Mouse (Mus musculus) lung, postnatal 25 days (tissue): ENCODE data around the gene Smndc1.

ENCODE experiments used
- DNase-seq: peaks from one replicate; pipeline ENCODE4 v3.0.0; 2022; ENCODE audit warnings: low spot score

Gene Smndc1

GRCm38 (mm10) chr19:53390495-53391007 lies at the start of gene Smndc1:
Gene Smndc1 (minus strand): TSS chr19:53390578.
- peak; percentile 100 for DNase-seq

GRCm38 (mm10) chr19:53439340-53439739 lies 49.0 kb upstream of the Smndc1 start:
- no peak for DNase-seq

- no peak for DNase-seq
Measured at GRCm38 (mm10) chr19:53437991-53438390, 47.6 kb upstream of the Smndc1 start.

DNA sequence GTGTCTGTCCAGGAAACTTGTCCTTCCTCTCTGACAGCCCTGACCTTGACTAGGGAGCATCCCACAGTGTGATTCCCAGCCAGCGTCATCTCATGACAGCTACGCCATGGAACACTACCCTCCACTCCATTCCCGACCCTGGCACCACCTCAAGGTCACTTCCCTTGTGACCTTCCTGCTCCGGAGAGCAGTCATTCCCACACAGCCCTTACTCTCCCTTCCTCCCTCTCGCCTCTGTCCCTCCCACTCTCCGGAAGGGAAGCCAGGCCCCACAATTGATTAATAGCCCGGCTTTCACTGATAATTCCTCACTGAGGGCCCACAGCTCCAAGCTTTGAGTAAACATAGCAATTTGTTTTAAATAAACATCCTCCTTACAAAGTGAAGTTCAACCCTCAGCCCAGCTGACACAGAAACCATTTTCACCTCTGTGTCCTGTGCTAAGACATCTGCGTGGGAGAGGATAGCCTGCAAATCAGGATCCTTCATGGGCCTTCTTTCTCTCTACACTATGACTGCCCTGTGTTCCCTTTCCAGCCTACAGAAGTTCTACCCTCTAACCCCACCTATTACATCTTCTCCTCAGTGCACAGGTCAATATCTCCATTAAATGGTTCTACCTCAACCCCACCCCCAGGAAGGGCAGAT lies 47.1 kb upstream of the Smndc1 start:
- DNase-seq = peak; percentile 68

DNA sequence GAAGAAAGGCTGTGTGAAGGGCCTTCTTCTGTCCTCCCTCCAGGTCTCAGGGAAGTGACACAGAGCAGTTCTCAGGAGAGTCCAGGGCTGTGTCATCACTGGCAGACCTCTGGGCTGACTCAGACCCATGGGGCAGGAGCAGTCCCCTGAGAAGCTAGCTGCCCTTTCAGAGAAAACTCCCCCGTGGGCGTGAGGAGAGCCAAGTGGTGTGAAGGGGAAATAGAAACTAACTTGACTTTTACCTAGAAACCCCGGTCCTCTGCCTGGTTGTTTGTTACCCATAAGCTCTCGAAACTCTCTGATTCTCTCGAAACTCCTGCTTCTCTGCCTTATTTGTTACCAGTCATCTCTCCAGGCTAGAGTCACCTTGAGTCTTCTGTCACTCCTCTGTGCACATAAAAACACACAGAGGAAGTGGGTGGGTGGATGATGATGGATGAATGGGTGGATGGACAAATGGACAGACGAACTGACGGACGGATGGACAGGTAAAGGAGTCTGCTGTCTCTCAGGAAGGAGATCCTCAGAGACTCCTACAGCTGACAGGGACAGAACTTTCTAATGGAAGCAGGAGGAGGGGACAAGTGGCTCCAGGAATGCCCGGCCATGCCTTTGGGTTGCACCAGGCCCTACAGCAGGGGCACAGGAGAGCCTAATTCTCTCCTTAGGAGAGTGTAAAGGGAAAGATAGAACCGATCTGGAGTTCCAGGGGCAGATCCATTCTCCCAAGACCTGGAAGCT lies 43.7 kb upstream of the Smndc1 start:
- DNase-seq = no peak

DNA sequence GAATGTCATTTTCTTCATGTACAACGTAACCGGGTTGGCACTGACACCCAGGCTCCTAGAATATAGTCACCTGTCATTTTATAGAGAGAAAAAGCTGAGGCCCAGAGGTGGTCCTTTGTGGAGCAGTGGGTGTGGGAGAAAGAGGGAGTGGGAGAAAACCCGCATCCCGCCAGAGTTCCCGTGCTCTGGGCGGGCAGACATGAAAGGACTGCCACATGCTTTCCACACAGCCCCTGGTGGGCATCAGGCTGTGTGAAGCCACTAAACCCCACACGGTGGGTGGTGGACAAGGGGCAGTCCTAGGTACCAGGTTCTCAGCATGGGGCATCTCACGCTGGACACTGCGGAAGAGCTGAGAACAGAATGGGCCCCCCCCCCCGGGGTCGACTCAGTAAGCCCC lies 40.6 kb upstream of the Smndc1 start:
- no peak for DNase-seq

DNA sequence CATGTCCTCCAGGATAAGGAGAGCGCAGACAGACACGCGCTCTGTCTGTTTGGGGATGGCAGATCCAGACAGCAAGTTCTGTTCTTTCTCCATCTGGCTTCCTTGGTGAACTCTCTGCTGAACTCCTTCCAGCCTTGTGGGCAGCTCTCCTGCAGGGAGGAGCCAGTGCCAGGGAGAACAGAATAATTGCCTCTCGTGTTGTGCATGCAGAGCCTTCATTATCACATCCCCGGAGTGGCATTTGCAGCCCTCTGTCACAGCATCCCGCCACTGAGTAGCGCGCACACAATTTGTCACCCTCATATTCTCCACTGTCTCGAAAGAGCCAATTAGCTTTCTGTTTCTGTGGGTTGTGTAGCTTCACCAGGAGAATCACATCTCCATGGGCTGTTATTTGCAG lies 40.0 kb upstream of the Smndc1 start:
- no peak for DNase-seq

DNA sequence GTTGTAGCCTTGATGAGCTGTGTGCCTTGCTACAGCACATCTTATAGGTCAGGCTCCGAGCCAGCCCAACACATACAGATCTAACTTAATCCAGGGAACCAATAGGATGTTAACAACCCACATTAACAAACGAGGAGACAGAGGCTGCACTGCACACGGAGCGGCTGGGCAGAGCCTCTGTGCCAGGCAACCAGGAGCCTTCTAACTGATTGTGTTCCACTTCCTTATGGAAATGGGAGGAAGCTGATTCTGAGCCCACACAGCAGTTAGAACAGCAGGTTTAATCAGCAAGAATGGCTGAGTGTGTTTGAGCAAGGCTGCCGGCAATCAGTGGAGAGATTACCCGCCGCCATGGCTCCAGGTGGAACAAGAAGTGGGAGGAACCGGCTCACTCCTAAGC lies 37.4 kb upstream of the Smndc1 start:
- DNase-seq = no peak

- no peak for DNase-seq
Measured at GRCm38 (mm10) chr19:53427346-53427745, 37.0 kb upstream of the Smndc1 start.

DNA sequence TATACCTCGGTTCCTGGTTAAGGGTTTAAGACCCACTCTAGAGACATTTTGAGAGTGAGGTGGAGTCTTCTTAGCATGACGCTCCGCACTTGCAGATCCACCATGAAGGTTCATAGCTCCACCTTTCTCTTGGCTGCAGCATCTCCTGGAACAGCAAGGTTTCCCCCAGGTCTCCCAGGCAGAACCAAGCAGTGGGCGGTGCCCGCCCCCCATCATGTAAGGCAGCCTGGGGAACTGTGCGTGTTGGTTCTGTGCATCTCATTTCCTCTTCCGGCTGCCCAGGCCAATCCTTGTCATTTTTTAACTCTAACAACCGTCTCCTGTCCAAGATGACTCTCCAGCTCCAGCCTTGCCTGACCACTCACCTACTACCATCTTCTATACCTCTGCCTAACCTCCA lies 35.4 kb upstream of the Smndc1 start:
- no peak for DNase-seq

DNA sequence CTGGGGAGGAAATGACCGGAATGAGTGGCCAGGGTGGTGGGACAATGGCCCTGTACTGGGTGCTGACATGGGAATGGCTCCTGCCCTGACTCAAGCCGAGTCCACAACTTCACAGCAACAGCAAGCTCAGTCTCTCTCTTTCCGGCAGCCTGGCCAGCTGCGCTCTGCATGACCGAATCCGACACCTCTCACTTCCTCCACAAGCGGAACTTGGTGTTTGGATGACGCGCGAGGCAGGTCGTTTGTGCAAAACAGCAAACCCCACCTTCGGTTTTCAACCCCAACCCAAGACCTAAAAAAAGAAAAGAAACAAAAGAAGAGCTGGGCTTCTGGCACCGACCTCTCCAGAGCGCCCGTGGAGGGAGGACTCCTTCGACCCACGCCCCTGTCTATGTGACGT lies 34.3 kb upstream of the Smndc1 start:
- DNase-seq = peak; percentile 85

GRCm38 (mm10) chr19:53423816-53424465 lies 33.6 kb upstream of the Smndc1 start:
- DNase-seq = no peak

DNA sequence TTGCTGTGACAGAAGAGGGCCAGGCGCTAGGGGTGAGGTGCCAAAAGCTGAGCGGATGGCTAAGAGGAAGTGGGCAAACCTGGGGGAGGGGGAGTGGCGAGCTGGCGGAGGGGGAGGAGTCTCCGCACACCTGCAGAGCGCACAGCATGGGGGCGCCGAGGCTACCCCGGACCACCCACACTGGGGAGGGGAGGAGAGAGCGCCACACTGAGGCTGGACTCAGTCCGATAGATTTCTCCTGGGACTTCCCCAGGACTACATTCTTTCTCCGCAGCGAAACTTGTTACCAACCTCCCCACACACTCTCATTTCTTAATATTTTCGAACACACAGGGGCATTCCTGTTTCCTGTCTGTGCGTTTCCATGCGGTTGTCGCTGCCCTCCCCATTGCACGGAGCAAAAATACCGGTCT lies 33.0 kb upstream of the Smndc1 start:
- peak; percentile 48 for DNase-seq

DNA sequence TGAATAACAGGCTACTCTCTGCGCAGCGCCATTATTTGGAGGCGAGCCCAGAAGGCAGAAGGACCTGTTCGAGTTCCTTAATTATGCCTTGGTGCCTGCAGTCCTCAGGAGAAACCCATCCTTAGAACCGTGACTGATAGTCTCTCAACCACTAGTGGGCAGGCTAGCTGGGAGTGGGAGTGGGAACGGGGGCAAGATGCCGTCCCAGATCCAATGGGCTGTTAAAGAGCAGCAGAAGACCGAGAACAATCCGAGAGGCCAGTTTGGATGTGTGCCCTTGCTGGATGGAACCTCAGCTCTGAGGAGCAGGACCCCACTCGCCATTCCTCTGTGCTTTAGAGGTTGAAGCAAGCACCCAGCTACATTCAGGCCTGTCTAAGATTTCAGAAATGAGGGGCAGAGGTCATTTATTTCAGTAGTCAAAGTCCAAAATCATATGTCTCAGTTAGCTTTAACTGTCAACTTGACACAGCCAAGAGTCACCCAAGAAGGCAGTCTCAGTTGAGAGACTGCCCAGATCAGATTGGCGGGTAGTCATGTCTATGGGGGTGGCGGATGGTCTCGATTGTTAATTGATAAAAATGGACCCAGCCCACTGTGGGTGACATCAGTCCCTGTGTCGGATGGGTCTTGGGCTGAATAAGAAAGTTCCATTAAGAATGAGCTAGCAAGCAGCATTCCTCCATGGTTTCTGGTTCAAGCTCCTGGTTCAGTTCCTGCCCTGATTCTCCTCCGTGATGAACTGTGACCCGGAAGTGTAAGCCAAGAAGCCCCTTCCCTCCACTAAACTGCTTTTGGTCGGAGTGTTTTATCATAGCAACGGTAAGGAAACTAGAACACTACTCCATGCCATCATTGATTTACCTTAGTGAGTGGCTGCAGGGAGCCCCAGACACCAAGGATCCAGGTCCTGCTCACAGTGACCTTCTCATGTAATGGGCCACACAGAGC lies 32.3 kb upstream of the Smndc1 start:
- no peak for DNase-seq

- no peak for DNase-seq
Measured at GRCm38 (mm10) chr19:53421583-53422188, 31.3 kb upstream of the Smndc1 start.

DNA sequence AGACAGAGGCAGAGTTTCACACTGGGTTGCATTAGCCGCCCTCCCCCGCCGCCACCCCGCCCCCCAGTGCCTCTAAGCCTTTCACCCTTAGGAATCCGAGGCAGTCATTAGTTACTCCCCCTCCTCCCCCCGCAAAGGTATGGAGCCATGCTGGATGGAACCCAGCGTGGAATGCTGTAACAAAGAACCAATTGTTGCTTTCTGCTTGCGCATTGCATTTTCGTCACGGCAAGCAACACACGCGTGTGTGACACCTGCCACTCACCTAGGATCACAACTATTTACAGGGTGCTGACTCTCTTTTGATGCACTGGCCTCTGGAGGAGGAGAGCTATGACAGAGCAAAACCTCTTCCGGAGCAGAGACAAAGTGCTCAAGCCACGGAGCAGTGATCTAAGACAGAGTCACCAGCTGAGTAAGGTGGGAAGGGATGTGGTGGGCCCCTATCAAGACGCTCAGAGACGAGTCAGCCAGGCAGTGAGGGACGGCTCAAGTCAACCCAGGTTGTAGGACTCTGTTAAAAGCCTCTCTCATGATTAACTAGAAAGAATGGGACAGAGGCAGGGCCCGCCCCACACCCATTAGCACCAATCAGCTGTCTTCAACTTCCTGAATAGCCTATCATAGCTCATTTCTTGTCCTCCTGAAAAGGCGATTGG lies 30.7 kb upstream of the Smndc1 start:
- DNase-seq = peak; percentile 87

DNA sequence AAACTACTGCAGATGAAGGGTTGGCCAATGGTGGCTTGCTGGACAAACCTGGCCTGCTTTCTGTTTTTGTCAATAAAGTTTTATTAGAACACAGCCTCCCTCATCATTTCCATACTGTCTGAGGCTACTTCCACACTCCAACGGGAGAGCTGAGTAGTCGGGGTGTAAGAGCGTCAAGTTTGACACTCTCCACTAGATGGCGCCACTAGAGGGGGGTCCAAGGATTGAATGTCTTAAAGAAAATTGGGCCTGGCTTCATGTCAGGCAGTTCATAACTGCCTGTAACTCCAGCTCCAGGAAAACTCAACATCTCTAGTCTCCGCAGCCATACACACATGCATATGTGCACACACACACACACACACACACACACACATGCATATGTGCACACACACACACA lies 29.5 kb upstream of the Smndc1 start:
- peak; percentile 77 for DNase-seq

DNA sequence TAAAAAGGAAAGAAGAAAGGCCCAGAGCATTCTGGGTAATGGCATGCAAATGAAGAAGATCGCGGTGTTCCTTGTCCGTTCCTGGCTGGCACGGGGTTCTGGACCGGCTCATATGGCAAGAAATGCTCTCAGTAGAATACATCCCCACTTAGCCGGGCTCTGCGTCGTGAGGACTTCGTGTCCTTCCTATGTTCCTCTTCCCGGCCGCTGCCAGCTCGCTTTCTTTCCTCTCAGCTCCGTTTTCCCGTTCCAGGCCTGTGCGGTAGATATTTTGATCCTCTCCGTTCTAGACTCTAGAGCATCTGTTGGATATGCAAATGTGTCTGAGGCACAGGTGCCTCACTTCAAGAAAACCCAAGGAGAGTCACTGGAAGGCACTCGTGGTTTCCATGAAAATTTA lies 24.8 kb upstream of the Smndc1 start:
- DNase-seq = no peak

- DNase-seq = no peak
Measured at GRCm38 (mm10) chr19:53414650-53415049, 24.3 kb upstream of the Smndc1 start.

- no peak for DNase-seq
Measured at GRCm38 (mm10) chr19:53413617-53414380, 23.4 kb upstream of the Smndc1 start.
